Mouse (Mus musculus) lung, postnatal 0 days (tissue): ENCODE data around the gene Gm17018.

Source experiments
- CTCF ChIP-seq: IDR thresholded peaks from 2 replicates; pipeline ENCODE4 v1.5.1; 2016; ENCODE audit warnings: antibody characterized with exemption, mild to moderate bottlenecking
- EP300 ChIP-seq: IDR thresholded peaks from 2 replicates; pipeline ENCODE4 v1.6.1; 2016; ENCODE audit warnings: antibody characterized with exemption, mild to moderate bottlenecking, control low read depth

DNA sequence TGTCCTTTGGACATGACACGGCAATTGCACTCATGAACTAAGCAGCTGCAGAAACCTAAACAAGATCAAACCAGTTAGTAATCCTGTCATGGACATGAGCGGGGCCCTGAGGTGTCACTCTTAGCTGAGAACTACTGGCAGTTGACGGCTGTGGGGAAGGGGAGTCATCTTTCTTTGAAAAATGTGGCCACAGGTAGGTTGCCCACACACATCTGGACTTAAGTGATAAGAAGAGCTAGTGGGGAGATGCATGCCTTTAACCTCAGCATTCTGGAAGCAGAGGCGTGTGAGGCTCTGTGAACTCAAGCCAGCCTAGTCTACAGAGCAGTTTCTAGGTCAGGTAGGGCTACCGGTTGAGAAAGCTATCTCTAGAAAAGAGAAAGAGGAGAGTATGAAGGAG, 42.2 kb downstream of the Gm17018 start:
- TF ChIP-seq CTCF (no peak), EP300 (no peak)
